Mouse (Mus musculus) skeletal muscle tissue, postnatal 0 days (tissue): Measurements from ENCODE around the gene Tspan9. TPM values are rescaled to one million over a fixed set of nuclear protein-coding genes. Genes with fewer than 3 reads are reported as not detected.

Source experiments
- microRNA-seq, 2 experiments: library from miRNA; unstranded; fragments of <30 nt; microRNA quantifications; one replicate each; pipeline ENCODE4; 2016
- polyA plus RNA-seq: library from polyadenylated mRNA; unstranded; fragments of >200 nt; fragmentation: Nextera tagmentation; extraction: Ambion mirVana; gene quantifications from 2 replicates; pipeline ENCODE4 v1.2.1, GENCODE M21; 2015

Gene Tspan9
- polyA plus RNA-seq: 78.7 and 81.9 TPM in 2 replicates

DNA sequence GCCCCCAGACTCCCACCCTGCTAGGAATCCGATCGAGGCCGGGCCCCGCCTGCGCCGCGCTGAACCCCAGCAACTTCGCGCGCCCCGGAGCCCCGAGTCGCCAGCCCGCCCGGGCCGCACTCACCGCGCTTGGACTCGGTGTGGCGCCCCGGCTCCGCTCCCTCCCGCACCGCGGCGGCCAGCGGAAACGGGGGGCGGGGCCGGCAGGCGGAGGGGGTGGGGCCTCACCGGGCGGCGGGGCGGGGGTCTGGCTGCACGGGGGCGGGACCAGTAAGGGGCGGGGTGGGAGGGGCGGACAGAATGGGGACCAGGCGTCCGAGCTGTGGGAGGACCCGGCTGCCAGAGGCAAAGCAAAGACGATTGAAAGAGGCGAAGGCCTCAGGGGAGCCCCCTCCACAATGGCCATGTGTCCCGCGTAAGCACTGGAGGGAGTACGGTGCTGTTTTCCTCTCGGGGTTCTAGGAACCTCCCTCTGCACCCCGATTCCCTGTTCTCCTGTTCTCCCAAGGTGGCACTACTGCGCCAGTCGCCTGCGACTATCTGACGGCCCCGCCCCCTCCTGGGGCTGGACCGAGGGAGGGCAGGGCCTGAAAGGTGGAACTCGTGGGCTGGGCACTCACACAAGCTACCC, at the start of gene Tspan9:
Tspan9 (minus strand) TSS at position 205 of the 631 bp plus-strand sequence.

Small RNAs within 50 kb of the gene (microRNA-seq; reads per million reads assigned to microRNA genes)
- 0 reads per million in 2 experiments for gene Gm26338

Other genes starting within 250 kb of the Tspan9 start
- gene Tead4, start 157.2 kb upstream of the Tspan9 start, polyA plus RNA-seq: 9.4 and 9.6 TPM in 2 replicates
- 5.0 and 5.1 TPM in 2 replicates for gene Tulp3, start 212.3 kb upstream of the Tspan9 start, polyA plus RNA-seq
- gene Rhno1, start 219.3 kb upstream of the Tspan9 start, polyA plus RNA-seq: 31.8 and 33.6 TPM in 2 replicates
- 6.0 and 6.3 TPM in 2 replicates for gene Foxm1, start 219.4 kb upstream of the Tspan9 start, polyA plus RNA-seq
- 0.10 and 0.17 TPM in 2 replicates for gene Tex52, start 231.9 kb upstream of the Tspan9 start, polyA plus RNA-seq
- gene Gm44596, start 231.9 kb upstream of the Tspan9 start, polyA plus RNA-seq: not detected in 2 replicates